Mouse (Mus musculus) left cerebral cortex, postnatal 10 days (tissue): Measurements from ENCODE around the gene Crhr2. TPM values are rescaled to one million over a fixed set of nuclear protein-coding genes. Genes with fewer than 3 reads are reported as not detected.
A peak's percentile ranks its signal among the peaks of the same experiment; 100 is the strongest.

ENCODE experiments used
- DNase-seq, 2 experiments: peaks; one replicate each; pipeline ENCODE4 v3.0.0; 2021 to 2022; ENCODE audit warnings: low spot score in 2 of 2, mixed read lengths in 1 of 2; ENCODE audit errors: extremely low spot score in 1 of 2
- intact Hi-C: fragments of 180-260 bp; cut with DNase I; formaldehyde crosslinking; loops from one replicate; pipeline ENCODE4 v1.15.1; 2025
- total RNA-seq, 2 experiments: library from RNA; stranded (reverse); gene quantifications; 2 replicates each; pipeline ENCODE4 v1.2.3; 2021

The Crhr2 gene
- total RNA-seq: 1 to 10 TPM; 3.2 to 3.6 TPM

DNA sequence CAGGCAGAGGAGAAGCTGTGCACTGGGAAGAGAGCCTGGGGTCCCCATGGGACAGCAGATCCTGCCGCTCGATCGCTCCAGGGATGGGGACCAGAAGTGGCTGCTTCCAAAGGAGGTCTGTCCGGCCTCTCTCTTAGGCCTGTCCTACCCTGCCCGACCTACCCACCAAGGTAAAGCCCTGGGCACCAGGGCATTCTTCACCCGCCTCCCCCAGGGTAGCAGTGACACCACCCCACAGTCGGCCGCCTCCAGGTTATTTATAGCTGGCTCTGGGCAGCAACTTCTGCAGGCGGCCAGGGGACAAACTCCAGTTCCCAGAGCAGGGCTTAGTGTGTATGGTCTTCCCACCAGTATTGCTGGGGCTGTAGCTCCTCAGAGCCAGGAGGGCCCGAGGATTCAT lies at the start of gene Crhr2:
TSS of gene Crhr2 (minus strand) at position 223 of the 400 bp plus-strand sequence.
- intact Hi-C loops: no loop called here
- DNase-seq: no peak

- intact Hi-C loops: no loop called here
- DNase-seq: peak in 1 of 2 experiments; percentile 48
Observed at GRCm38 (mm10) chr6:55179560-55179959, 46.7 kb upstream of the Crhr2 start.

GRCm38 (mm10) chr6:55177060-55177732 lies 44.4 kb upstream of the Crhr2 start:
- DNase-seq: no peak
- intact Hi-C loops: no loop called here

GRCm38 (mm10) chr6:55175892-55176291 lies 43.1 kb upstream of the Crhr2 start:
- no peak for DNase-seq
- intact Hi-C loops: no loop called here

- intact Hi-C loops: no loop called here
- no peak for DNase-seq
Observed at GRCm38 (mm10) chr6:55175456-55175855, 42.6 kb upstream of the Crhr2 start.

DNA sequence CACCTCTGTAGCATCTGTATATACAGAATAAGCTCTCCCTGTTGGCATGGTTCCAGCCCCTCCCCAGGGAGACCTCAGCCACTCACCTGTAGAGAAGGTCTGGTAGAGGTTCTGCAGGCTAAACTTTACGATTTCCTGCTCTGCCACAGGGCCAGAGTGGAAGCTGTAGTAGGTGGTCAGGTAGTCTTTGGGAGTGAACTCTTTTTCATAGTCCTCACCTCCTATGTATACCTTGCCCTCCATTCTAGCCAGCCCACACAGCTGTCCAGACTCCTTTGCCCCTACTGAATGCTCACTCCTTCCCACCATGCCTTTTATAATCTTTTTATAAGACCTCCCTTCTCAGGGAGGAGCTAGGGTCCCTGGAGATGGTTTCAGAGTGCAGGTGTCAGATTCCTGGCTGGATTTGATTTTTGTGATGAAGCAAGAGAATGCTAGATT lies 41.9 kb upstream of the Crhr2 start, which contains the start of gene Inmt:
TSS of gene Inmt (minus strand) at position 303 of the 441 bp plus-strand sequence.
- no peak for DNase-seq
- intact Hi-C loops: no loop called here

DNA sequence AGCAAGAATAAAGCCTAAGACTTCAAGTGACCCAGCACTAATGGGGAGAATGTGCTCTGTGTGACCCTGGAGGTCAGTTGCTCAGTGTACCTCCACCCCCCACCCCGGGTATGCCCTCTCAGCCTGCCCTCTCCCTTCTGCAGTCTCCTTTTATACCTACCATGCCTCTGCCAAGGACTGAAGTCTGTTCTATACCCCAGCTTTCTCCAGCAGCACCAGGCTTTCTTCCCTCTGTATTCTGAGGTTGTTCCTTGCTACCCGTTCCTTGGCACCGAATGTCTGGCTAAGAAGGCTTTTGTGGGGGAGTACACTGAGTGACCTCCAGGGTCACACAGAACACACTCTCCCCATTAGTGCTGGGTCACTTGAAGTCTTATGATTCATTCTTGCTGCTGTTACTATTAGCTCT lies 41.1 kb upstream of the Crhr2 start:
- DNase-seq: no peak
- intact Hi-C loops: no loop called here

DNA sequence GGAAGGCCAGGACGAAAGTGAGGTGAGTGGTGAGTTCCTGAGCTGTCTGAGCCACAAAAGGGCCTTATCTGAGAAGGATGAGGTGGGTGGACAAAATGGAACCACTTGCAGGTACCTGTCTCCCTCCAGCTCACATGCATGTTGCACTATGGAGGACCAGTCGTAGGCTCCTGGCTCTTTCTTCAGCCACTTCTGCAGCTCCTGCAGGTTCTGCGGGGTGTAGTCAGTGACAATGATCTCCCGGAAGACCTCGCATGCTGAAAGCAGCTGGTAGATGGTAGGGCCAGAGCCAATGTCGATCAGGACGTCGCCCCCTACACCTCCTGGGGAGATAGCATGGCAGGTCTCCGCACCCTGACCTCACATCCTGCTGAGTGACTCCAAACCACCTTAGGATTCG lies 40.4 kb upstream of the Crhr2 start:
- intact Hi-C loops: no loop called here
- DNase-seq: no peak

DNA sequence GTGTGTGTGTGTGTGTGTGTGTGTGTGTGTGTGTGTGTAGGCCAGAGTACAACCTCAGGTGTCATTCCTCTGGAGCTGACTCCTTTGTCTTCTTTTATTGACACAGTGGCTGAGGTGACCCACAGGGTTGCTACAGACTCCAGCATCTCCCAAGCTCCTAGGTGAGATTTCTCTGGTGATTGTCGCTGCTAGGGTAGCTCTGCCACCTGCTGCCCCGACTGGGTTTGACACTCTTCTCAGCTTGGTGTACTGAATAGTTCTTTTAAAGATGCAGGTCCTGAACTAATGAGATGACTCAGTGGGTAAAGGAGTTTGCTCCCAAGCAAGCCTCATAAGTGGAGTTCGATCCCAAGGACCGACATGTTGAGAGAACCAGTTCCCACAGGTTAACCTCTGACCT lies 38.8 kb upstream of the Crhr2 start:
- no peak for DNase-seq

GRCm38 (mm10) chr6:55169818-55170217 lies 37.0 kb upstream of the Crhr2 start:
- no peak for DNase-seq
- intact Hi-C loops: loop anchor here (5.0 to 10.0 kb wide), 5 partner anchors 98 to 583 kb away; partner anchors contain the start of gene Znrf2

More for the DNA sequence above, 38.8 kb upstream of the Crhr2 start:
- intact Hi-C loops: no loop called here

- peak; percentile 69 to 77 for DNase-seq
- intact Hi-C loops: loop anchor here (1.0 to 10.0 kb wide), 6 partner anchors 95 to 580 kb away; partner anchors contain the start of gene Znrf2
Observed at GRCm38 (mm10) chr6:55166777-55167463, 34.1 kb upstream of the Crhr2 start.

- intact Hi-C loops: loop anchor here (10.0 kb wide), 3 partner anchors 248 to 458 kb away; partner anchors contain the start of gene Znrf2
- DNase-seq: peak in 1 of 2 experiments; percentile 3
Observed at GRCm38 (mm10) chr6:55163046-55163584, 30.3 kb upstream of the Crhr2 start.

DNA sequence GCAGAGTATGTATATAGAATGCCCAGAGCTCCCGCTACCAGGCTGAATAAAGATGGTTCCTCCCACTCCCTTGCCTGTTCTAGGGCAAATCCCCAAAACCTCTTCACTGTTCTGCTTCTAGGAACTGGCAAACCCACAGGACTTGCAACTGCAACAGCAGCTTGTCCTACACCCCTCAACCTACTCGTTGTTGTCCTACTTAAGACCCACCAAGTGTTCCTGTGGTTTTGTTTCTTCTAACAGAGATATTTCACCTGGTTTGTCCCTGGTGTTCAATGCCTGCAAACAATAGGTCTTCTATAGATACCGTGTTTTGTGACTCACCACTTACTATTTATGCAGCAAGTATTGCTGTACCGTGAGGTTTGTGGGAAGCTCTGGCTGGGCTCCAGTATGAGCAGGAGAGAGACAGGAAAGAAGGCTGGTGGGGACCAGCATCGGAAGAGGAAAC lies 28.5 kb upstream of the Crhr2 start:
- DNase-seq: peak; percentile 63 to 66
- intact Hi-C loops: loop anchor here (10.0 kb wide), 3 partner anchors 247 to 457 kb away; partner anchors contain the start of gene Znrf2

DNA sequence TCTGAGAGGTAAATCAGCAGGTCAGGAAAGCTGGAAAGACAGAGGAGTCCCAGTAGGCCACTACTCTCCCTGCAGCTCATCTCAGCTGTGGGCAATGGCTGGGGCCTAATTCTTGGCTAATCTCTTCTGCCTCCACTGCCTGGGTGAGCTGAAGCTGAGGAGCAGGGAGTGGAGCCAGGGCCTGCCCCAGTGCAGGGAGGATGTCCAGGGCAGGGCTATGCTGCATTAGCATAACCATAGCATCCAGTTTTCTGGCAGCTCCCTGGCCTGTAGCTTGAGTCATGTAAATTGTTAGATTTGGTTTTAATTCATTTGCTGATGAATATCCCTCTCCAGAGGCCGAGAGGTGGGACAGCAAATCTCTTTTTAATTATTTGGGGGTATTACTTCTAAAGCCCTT lies 26.4 kb upstream of the Crhr2 start:
- intact Hi-C loops: no loop called here
- no peak for DNase-seq

DNA sequence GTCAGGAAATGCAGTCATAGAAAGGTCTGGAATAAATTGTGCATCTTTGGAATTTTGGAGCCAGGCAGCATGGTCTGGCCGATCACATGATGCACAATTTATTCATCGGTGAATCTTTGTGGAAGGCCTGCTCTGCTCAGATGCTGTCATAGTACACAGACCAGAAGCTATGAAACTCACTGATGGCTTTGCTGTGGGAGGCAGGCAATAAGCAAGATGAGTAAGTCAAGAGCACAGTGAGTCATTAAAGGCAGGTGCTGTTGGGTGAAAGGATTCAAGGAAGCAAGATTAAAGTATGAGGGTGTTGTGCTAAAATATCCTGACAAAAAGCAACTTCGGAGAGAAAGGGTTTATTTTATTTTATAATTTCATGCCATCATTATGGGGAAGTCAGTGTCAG lies 19.4 kb upstream of the Crhr2 start:
- intact Hi-C loops: no loop called here
- no peak for DNase-seq

- intact Hi-C loops: no loop called here
- DNase-seq: no peak
Observed at GRCm38 (mm10) chr6:55146138-55146537, 13.3 kb upstream of the Crhr2 start.

GRCm38 (mm10) chr6:55145285-55145684 lies 12.5 kb upstream of the Crhr2 start:
- intact Hi-C loops: no loop called here
- DNase-seq: no peak

GRCm38 (mm10) chr6:55138343-55138742 lies 5.5 kb upstream of the Crhr2 start:
- no peak for DNase-seq
- intact Hi-C loops: no loop called here

DNA sequence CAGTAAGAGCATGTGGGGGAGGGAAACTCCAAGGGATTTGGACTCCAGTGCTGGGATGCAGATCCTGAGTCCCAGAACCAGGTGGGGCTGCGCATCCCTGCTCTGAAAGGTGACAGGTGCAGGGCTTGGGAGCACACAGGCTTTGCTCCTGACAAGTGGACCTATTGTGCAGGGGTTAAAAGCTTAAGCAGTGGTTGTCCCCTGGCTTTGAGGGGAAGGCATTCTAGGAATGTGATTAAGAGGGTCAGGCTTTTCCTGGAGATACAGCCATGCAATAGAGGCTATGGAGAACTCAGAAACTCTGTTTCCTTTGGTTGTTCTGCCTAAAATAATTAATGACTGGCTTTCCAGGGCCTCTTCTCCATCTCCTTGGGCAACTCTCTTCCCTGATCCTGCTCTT lies 609 bp upstream of the Crhr2 start:
- intact Hi-C loops: no loop called here
- DNase-seq: no peak

GRCm38 (mm10) chr6:55131301-55131700 lies 1.5 kb downstream of the Crhr2 start:
- DNase-seq: no peak
- intact Hi-C loops: no loop called here
